Mouse (Mus musculus) lung, embryonic 15.5 days (tissue): ENCODE measurements around the gene Lingo2. TPM values are rescaled to one million over a fixed set of nuclear protein-coding genes. Genes with fewer than 3 reads are reported as not detected.
"Not testable (repeated sequence)": the region's sequence is repeated elsewhere in the genome, so short reads cannot be mapped to it uniquely, and the experiment has no call there.

Experiments
- ATAC-seq: fragments of 200-750 bp; cut with Nextera tagmentation; 2 replicates; pipeline ENCODE4 v1.8.0; 2017; ENCODE audit warnings: moderate number of reproducible peaks, borderline replicate concordance; ENCODE audit not compliant: low FRiP score, low TSS enrichment; ENCODE audit errors: extremely low read depth
- H3K27ac ChIP-seq: fragments of 300-500 bp; sonication (generic); 2 replicates; pipeline ENCODE4 v1.5.1; 2015; ENCODE audit warnings: moderate library complexity, mild to moderate bottlenecking, inconsistent platforms
- H3K27me3 ChIP-seq: fragments of 300-500 bp; sonication (generic); 2 replicates; pipeline ENCODE4 v1.6.1; 2015; ENCODE audit warnings: inconsistent platforms
- H3K36me3 ChIP-seq: fragments of 300-500 bp; sonication (generic); 2 replicates; pipeline ENCODE4 v1.6.1; 2015; ENCODE audit warnings: inconsistent platforms
- H3K4me1 ChIP-seq: fragments of 300-500 bp; sonication (generic); 2 replicates; pipeline ENCODE4 v1.6.1; 2015; ENCODE audit warnings: inconsistent platforms
- H3K4me2 ChIP-seq: fragments of 300-500 bp; sonication (generic); 2 replicates; pipeline ENCODE4 v1.6.1; 2015; ENCODE audit warnings: inconsistent platforms, mild to moderate bottlenecking, moderate library complexity
- H3K4me3 ChIP-seq: fragments of 300-500 bp; sonication (generic); 2 replicates; pipeline ENCODE4 v1.5.1; 2015; ENCODE audit warnings: mild to moderate bottlenecking, inconsistent platforms
- H3K9ac ChIP-seq: fragments of 300-500 bp; sonication (generic); 2 replicates; pipeline ENCODE4 v1.6.1; 2015; ENCODE audit warnings: inconsistent platforms
- H3K9me3 ChIP-seq: fragments of 300-500 bp; sonication (generic); 2 replicates; pipeline ENCODE4 v1.6.1; 2016; ENCODE audit warnings: inconsistent platforms
- WGBS: fragments of 180-500 bp; shearing (Covaris S2); methylation state at CpG from one replicate; pipeline ENCODE4 v1.1.7; 2015; 5-methylcytosine and 5-hydroxymethylcytosine counted together
- microRNA counts: library from miRNA; unstranded; fragments of <30 nt; microRNA quantifications from one replicate; lab custom pipeline; 2016
- microRNA-seq: library from miRNA; unstranded; fragments of <30 nt; microRNA quantifications from one replicate; pipeline ENCODE4, GENCODE M21; 2016
- polyA plus RNA-seq: library from polyadenylated mRNA; unstranded; fragments of >200 nt; fragmentation: Nextera tagmentation; extraction: Ambion mirVana; gene quantifications from 2 replicates; pipeline ENCODE4 v1.2.1, GENCODE M21; 2015

Gene Lingo2
- polyA plus RNA-seq, 1 experiment from 2014 or later, result 0.54 TPM

- H3K27me3 ChIP-seq, H3K4me2 ChIP-seq, H3K4me1 ChIP-seq, ATAC-seq, H3K27ac ChIP-seq, H3K9me3 ChIP-seq, H3K4me3 ChIP-seq, H3K36me3 ChIP-seq, H3K9ac ChIP-seq: not testable (repeated sequence)
- WGBS, result 84% methylated on average over 5 of the region's 5 CpGs
These were observed 1262.9 kb downstream of the Lingo2 start for GRCm38 (mm10) chr4:35688498-35689240.

MicroRNAs within 50 kb of the gene (microRNA counts, 519-probe panel; counts per million panel counts)
- microRNA mmu-miR-873 (lab: Ali Mortazavi, UCI) (2,261 counts per million, percentile 32 among the panel's probes with 10 or more counts), microRNA mmu-miR-876-3p (lab: Ali Mortazavi, UCI) (2,510 counts per million, percentile 52 among the panel's probes with 10 or more counts), microRNA mmu-miR-876-5p (lab: Ali Mortazavi, UCI) (1,540 counts per million, percentile 8 among the panel's probes with 10 or more counts)

Small RNA genes lying within 50 kb of the gene (microRNA-seq; reads per million reads assigned to microRNA genes)
- gene Mir873a (not detected), gene Mir873b (not detected), gene Mir876 (not detected)
